Mouse (Mus musculus): ENCODE results near the gene Actr10. TPM values are rescaled to one million over a fixed set of nuclear protein-coding genes. Genes with fewer than 3 reads are reported as not detected.

Gene Actr10
- polyA plus RNA-seq (2012; rRNA removed; ENCODE audit: low replicate concordance) = 42.8 and 44.5 TPM in 2 replicates

GRCm38 (mm10) chr12:70937571-70938384, at the start of gene Actr10:
TSS of gene Actr10 (plus strand) at chr12:70937857.

DNA sequence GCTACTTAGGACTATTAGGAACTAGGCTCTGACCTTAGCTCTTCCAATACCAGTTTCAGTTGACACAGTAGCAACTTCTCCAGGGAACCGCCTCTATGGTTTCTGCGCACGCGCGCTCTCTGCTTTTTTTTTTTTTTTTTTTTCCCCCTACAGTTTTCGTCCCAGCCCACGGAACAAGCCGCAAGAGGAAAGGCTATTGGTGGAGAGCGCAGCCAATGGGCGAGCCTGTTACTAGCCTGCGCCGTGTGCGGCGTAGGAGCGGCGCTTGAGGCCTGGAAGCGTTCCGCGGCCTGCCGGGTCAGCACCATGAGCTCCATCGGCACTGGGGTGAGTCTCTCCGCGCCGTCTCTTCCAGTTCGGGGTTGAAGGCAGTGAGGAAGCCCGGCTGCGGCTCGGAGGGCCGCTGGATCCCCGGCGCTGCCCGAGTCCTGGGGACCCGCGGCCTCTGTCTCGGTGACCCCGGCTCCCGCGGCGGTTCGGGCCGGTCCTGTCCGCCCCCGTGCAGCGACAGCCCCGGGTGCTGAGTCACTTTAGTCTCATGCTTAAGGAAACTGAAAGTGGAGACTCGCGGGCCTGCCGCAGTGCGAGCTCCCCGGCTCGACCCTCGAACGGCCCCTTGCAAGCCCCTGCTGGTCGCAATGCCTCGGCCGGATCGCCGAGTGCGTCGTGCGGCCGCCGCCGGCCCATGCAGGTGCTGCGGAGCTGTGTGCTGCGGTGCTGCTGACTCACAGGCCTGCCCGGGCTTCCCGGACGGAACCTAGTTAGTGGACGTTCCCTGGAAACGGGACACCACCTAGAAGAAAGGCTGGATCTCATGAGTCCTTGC, 37.0 kb downstream of the Actr10 start, which contains the start of gene Psma3:
Psma3 (plus strand) TSS at position 181 of the 826 bp plus-strand sequence.

Other genes with a start within 250 kb of the Actr10 start
- gene Frmd6, start 112.3 kb upstream of the Actr10 start, polyA plus RNA-seq (2012; rRNA removed; ENCODE audit: low replicate concordance) = 16.3 and 33.4 TPM in 2 replicates
- 27.7 and 30.2 TPM in 2 replicates for gene Psma3, start 36.8 kb downstream of the Actr10 start, polyA plus RNA-seq (2012; rRNA removed; ENCODE audit: low replicate concordance)
- 2.9 and 5.0 TPM in 2 replicates for gene Arid4a, start 78.1 kb downstream of the Actr10 start, polyA plus RNA-seq (2012; rRNA removed; ENCODE audit: low replicate concordance)
- not detected in 2 replicates for gene Tomm20l, start 173.6 kb downstream of the Actr10 start, polyA plus RNA-seq (2012; rRNA removed; ENCODE audit: low replicate concordance)
- 15.4 and 19.8 TPM in 2 replicates for gene Timm9, start 198.8 kb downstream of the Actr10 start, polyA plus RNA-seq (2012; rRNA removed; ENCODE audit: low replicate concordance)
- gene 2700049A03Rik, start 199.0 kb downstream of the Actr10 start, polyA plus RNA-seq (2012; rRNA removed; ENCODE audit: low replicate concordance) = 2.0 and 4.0 TPM in 2 replicates